15 mouse cellular contexts compared by ENCODE assay signal in the genomic region with DNA sequence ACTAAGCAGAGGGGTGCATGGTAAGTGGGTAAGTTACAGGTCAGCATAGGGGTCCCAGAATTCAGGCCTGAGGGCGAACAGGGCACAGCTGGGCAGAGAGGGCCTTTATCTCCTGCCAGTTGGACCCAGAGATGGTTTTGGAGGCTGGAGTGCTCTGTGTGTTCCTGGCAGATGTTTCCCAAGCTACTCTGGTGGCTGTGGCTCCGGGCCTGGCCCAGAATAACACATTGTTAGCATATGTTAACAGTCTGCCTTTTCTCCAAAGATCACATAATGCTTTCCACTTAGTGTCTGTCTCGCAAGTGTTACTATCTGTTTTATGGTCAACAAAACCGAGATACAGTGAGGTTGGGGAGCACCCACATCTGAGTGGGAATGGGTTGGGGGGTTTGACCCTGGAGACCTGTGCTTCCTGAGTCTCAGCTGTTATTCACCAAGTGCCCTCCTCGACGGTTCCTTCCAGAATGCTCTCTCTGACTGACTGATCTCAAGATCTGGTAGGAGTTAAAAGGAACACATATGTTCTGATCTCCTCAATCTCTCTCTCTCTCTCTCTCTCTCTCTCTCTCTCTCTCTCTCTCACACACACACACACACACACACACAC. TPM values are rescaled to one million over a fixed set of nuclear protein-coding genes. Genes with fewer than 3 reads are reported as not detected.
A peak's percentile ranks its signal among the peaks of the same experiment; 100 is the strongest.
DNase-seq lines count a peak whose midpoint lies in the region; ATAC-seq and TF ChIP-seq lines count a peak whose summit lies in the region.
"Had no signal": no experiment of that assay in that cellular context is flagged by ENCODE, and none has a peak within 500 bp of the region (broad histone marks: within the 10 kb centered on the region; RNA-seq: fewer than 3 reads in every experiment).

No protein-coding gene starts in this region.

- peaks cover 4% of the 10 kb centered on the region; the same call in 1 of the 2 replicates for H3K4me1 ChIP-seq in lung, adult 2 months (ENCODE audit: control insufficient read depth, insufficient read depth, low read length)
- peaks cover 92% of the 10 kb centered on the region for H3K4me1 ChIP-seq in G1E (ENCODE audit: insufficient read depth, low read depth, low read length)
- H3K4me1 ChIP-seq in embryonic facial prominence, embryonic 10.5 days: peaks cover 26% of the 10 kb centered on the region
- peaks cover 66% of the 10 kb centered on the region for H3K4me1 ChIP-seq in liver, embryonic 15.5 days (replicated peaks)
- peaks cover 5% of the 10 kb centered on the region; the same call in 1 of the 2 replicates for H3K4me1 ChIP-seq in forebrain, embryonic 13.5 days
- H3K4me1 ChIP-seq: neural tube, embryonic 13.5 days had no signal

- DNase-seq in lung, postnatal 10 days: peak; percentile 31
- no peak for DNase-seq in lung, adult 2 months
- DNase-seq in G1E (ENCODE audit: low spot score): no peak
- no peak for DNase-seq in embryonic facial prominence, embryonic 10.5 days (ENCODE audit: low spot score)
- no peak for DNase-seq in right cerebral cortex, postnatal 25 days
- DNase-seq: adrenal gland, postnatal 36 days; cerebellum, postnatal 10 days; embryo, embryonic 11 days; heart, postnatal 4 days had no signal

- H3K9me3 ChIP-seq in G1E (replicated peaks): no peaks in the 10 kb centered on the region
- no peaks in the 10 kb centered on the region for H3K9me3 ChIP-seq in embryonic facial prominence, embryonic 10.5 days
- no peaks in the 10 kb centered on the region for H3K9me3 ChIP-seq in liver, embryonic 15.5 days (replicated peaks)
- no peaks in the 10 kb centered on the region for H3K9me3 ChIP-seq in forebrain, embryonic 13.5 days (replicated peaks)
- H3K9me3 ChIP-seq: heart, embryonic 13.5 days; neural tube, embryonic 13.5 days had no signal

- TF ChIP-seq POLR2A in lung, adult 2 months (IDR thresholded peaks at IDR 0.05; ENCODE audit: borderline replicate concordance, extremely low read depth, low read depth, low read length): no peak

- ATAC-seq in G1E (ENCODE audit: extremely low read depth, insufficient number of reproducible peaks, low FRiP score, poor library complexity, severe bottlenecking): no peak
- ATAC-seq in liver, embryonic 15.5 days (ENCODE audit: insufficient read depth): no peak
- no peak for ATAC-seq in forebrain, embryonic 13.5 days
- ATAC-seq: hindbrain, postnatal 0 days had no signal

- H3K36me3 ChIP-seq in G1E (replicated peaks): peaks cover 86% of the 10 kb centered on the region
- H3K36me3 ChIP-seq in embryonic facial prominence, embryonic 10.5 days (replicated peaks): no peaks in the 10 kb centered on the region
- H3K36me3 ChIP-seq in liver, embryonic 15.5 days (replicated peaks): no peaks in the 10 kb centered on the region
- no peaks in the 10 kb centered on the region for H3K36me3 ChIP-seq in forebrain, embryonic 13.5 days (ENCODE audit: poor library complexity, severe bottlenecking)
- H3K36me3 ChIP-seq: heart, embryonic 13.5 days; neural tube, embryonic 13.5 days had no signal

- 61% methylated on average over 6 of the region's 6 CpGs for WGBS in lung, adult 2 months
- 76% methylated on average over 6 of the region's 6 CpGs for WGBS in embryonic facial prominence, embryonic 10.5 days
- 33% methylated on average over 6 of the region's 6 CpGs for WGBS in liver, embryonic 15.5 days (ENCODE audit: insufficient replicate concordance)
- WGBS in forebrain, embryonic 13.5 days: 76% methylated on average over 6 of the region's 6 CpGs

- no peaks in the 10 kb centered on the region for H3K27me3 ChIP-seq in G1E (ENCODE audit: insufficient read depth, low read length)
- peaks cover 3% of the 10 kb centered on the region for H3K27me3 ChIP-seq in embryonic facial prominence, embryonic 10.5 days (replicated peaks; ENCODE audit: low read depth, poor library complexity, severe bottlenecking)
- H3K27me3 ChIP-seq in liver, embryonic 15.5 days: no peaks in the 10 kb centered on the region
- H3K27me3 ChIP-seq in forebrain, embryonic 13.5 days: no peaks in the 10 kb centered on the region
- H3K27me3 ChIP-seq: neural tube, embryonic 13.5 days had no signal

- H3K27ac ChIP-seq in embryonic facial prominence, embryonic 10.5 days (replicated peaks): 0 out of 2 replicates have a peak overlapping the region, but pooled peaks have one; percentile 20
- 0 out of 2 replicates have a peak overlapping the region, but pooled peaks have one; percentile 9 for H3K27ac ChIP-seq in liver, embryonic 15.5 days (replicated peaks)
- H3K27ac ChIP-seq in forebrain, embryonic 13.5 days: no peak overlapping the region
- H3K27ac ChIP-seq: heart, embryonic 13.5 days; hindbrain, postnatal 0 days; layer of hippocampus, adult 2 months; neural tube, embryonic 13.5 days had no signal

- H3K4me2 ChIP-seq in liver, embryonic 15.5 days: no peak overlapping the region
- no peak overlapping the region for H3K4me2 ChIP-seq in forebrain, embryonic 13.5 days
- H3K4me2 ChIP-seq: heart, embryonic 13.5 days; neural tube, embryonic 13.5 days had no signal

- H3K4me3 ChIP-seq in lung, adult 2 months (replicated peaks; ENCODE audit: extremely low read depth, low read depth, low read length): no peak overlapping the region
- H3K4me3 ChIP-seq in G1E (ENCODE audit: low read depth, low read length): peak overlapping the region; percentile 25; the same call in 1 of the 2 replicates
- H3K4me3 ChIP-seq in embryonic facial prominence, embryonic 10.5 days: no peak overlapping the region
- no peak overlapping the region for H3K4me3 ChIP-seq in liver, embryonic 15.5 days (replicated peaks)
- no peak overlapping the region for H3K4me3 ChIP-seq in forebrain, embryonic 13.5 days
- H3K4me3 ChIP-seq: heart, embryonic 13.5 days; layer of hippocampus, adult 2 months; neural tube, embryonic 13.5 days had no signal

- no peak overlapping the region; the same call in 1 of the 2 replicates for H3K9ac ChIP-seq in liver, embryonic 15.5 days
- no peak overlapping the region for H3K9ac ChIP-seq in forebrain, embryonic 13.5 days
- H3K9ac ChIP-seq: heart, embryonic 13.5 days; neural tube, embryonic 13.5 days had no signal

- no peak for TF ChIP-seq CTCF in lung, adult 2 months (IDR thresholded peaks at IDR 0.05; ENCODE audit: insufficient read depth, low read length)
- no peak for TF ChIP-seq CTCF in G1E (IDR thresholded peaks at IDR 0.05; ENCODE audit: low read depth, low read length)

RNA-seq across cellular contexts. Expression of a gene that starts 39.6 kb away (rescaled TPM):
- 32.5 and 34.0 TPM in 2 replicates for polyA plus RNA-seq in lung, adult 2 months (2012; rRNA removed)
- 208 and 213 TPM in 2 replicates for total RNA-seq in G1E (2014; fragmentation: Nextera tagmentation)
- total RNA-seq in G1E (2017): 32.7 and 36.1 TPM in 2 replicates
- 158 and 168 TPM in 2 replicates for polyA plus RNA-seq in G1E (2012)
- polyA plus RNA-seq in embryonic facial prominence, embryonic 10.5 days (2016; fragmentation: Nextera tagmentation; extraction: Ambion mirVana): 3.0 and 3.1 TPM in 2 replicates
- 5.6 and 6.0 TPM in 2 replicates for polyA plus RNA-seq in liver, embryonic 15.5 days (2015; fragmentation: Nextera tagmentation; extraction: Ambion mirVana)
- polyA plus RNA-seq in forebrain, embryonic 13.5 days (2015; fragmentation: Nextera tagmentation; extraction: Ambion mirVana): 0.29 and 0.30 TPM in 2 replicates
